Mouse (Mus musculus) heart, adult 2 months (tissue): ENCODE measurements around the gene Aldh1b1. TPM values are rescaled to one million over a fixed set of nuclear protein-coding genes. Genes with fewer than 3 reads are reported as not detected.

Experiments used
- DNase-seq, 2 experiments: peaks; one replicate each; pipeline ENCODE4 v3.0.0; 2021
- H3K27ac ChIP-seq: fragments of 200-600 bp; 2 replicates; pipeline ENCODE4 v1.8.1; 2022
- H3K27me3 ChIP-seq: fragments of 200-500 bp; 2 replicates; pipeline ENCODE4 v1.6.1; 2012; ENCODE audit warnings: mild to moderate bottlenecking, low read length, inconsistent platforms, mixed read lengths; ENCODE audit not compliant: control insufficient read depth, insufficient read depth
- H3K36me3 ChIP-seq: fragments of 200-500 bp; 2 replicates; pipeline ENCODE4 v1.6.1; 2012; ENCODE audit warnings: low read length, inconsistent platforms; ENCODE audit not compliant: control insufficient read depth, insufficient read depth
- H3K4me1 ChIP-seq: fragments of 200-500 bp; 2 replicates; pipeline ENCODE4 v1.6.1; 2011; ENCODE audit warnings: low read length; ENCODE audit not compliant: control insufficient read depth, insufficient read depth
- H3K4me3 ChIP-seq: fragments of 200-600 bp; 2 replicates; pipeline ENCODE4 v1.8.1; 2022
- H3K79me2 ChIP-seq: fragments of 200-500 bp; replicated peaks from 2 replicates; pipeline ENCODE4 v1.6.1; 2012; ENCODE audit warnings: mild to moderate bottlenecking, inconsistent platforms, low read length, moderate library complexity, mixed read lengths; ENCODE audit not compliant: control insufficient read depth, insufficient read depth
- H3K9ac ChIP-seq: fragments of 200-500 bp; 2 replicates; pipeline ENCODE4 v1.6.1; 2012; ENCODE audit warnings: low read depth, mild to moderate bottlenecking, control low read depth, inconsistent platforms, low read length, mixed read lengths
- CTCF ChIP-seq: fragments of 200-600 bp; IDR thresholded peaks from 2 replicates; pipeline ENCODE4 v1.8.1; 2022; ENCODE audit warnings: antibody characterized with exemption, mild to moderate bottlenecking, moderate library complexity
- EP300 ChIP-seq: fragments of 200-500 bp; IDR thresholded peaks from 2 replicates; pipeline ENCODE4 v1.6.1; 2011; ENCODE audit warnings: low read depth, low read length, control low read depth; ENCODE audit not compliant: insufficient read depth
- POLR2A ChIP-seq: fragments of 200-500 bp; IDR thresholded peaks from 2 replicates; pipeline ENCODE4 v1.6.1; 2011; ENCODE audit warnings: mild to moderate bottlenecking, low read depth, low read length, control low read depth; ENCODE audit not compliant: insufficient read depth
- whole genome bisulfite sequencing: fragments of 180-500 bp; shearing (Covaris S2); methylation state at CpG from one replicate; pipeline ENCODE4 v1.1.7; 2018; 5-methylcytosine and 5-hydroxymethylcytosine counted together
- intact Hi-C: fragments of 180-260 bp; cut with DNase I; formaldehyde crosslinking; loops from one replicate; pipeline ENCODE4 v1.15.1; 2025
- polyA plus RNA-seq: library from polyadenylated mRNA; depleted of rRNA; stranded (reverse); fragments of >200 nt; gene quantifications from 2 replicates; pipeline ENCODE4 v1.2.3, GENCODE M21; 2012
- total RNA-seq, 2 experiments: library from RNA; stranded (reverse); gene quantifications; 2 replicates each; pipeline ENCODE4 v1.2.3; 2021

Aldh1b1 gene
- total and polyA plus RNA-seq, 3 experiments, result 12.3 to 18.9 (median 12.7) TPM

DNA sequence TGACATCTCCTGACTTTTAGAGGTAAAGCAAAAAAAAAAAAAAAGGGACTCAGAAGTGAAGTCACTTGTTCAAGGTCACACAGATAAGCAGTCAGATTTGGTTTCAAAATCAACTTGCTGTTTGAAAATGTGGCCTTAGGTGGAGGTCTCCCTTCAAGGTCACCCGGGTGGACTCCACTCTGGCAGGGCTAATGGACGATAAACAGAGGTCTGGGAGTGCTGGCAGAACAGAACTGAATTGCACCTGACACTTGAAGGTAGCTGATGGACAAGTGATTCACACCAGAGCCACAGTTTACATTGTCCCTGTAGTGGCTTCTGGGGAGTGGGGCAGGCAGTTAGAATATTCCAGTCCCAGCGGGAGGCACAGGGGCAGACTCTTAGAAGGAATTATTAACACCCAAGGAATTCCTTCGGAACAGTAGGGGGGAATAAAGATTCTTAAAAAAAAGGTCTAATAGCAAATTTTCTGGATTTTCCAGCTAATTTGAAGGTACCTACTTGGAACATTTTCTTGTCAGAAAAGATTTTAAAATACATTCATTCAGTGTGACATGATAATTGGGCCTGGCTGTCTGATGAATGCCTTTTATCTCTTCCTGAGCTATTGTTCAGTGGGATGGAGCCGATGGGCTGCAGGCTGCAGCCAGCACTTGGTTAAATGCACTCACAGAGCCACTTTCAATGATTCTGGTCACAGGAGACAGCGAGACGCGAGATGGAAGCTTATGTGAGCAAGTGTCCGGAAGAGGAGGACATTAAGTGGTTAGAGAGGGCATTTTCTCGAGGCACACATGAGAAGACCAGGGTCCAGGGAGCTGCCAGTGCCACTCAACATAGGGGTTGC is 28.8 kb upstream of the Aldh1b1 start:
- H3K27ac ChIP-seq, result no peak overlapping the region
- H3K4me1 ChIP-seq, result no peaks in the 10 kb centered on the region; the same call in 1 of the 2 replicates
- H3K79me2 ChIP-seq, result no peaks in the 10 kb centered on the region
- no peak for DNase-seq
- TF ChIP-seq POLR2A (no peak), EP300 (no peak), CTCF (no peak)
- no peak overlapping the region for H3K9ac ChIP-seq
- intact Hi-C loops, result loop anchor here (2.0 to 10.0 kb wide), 4 partner anchors 223 to 753 kb away; no protein-coding TSS in a partner anchor
- 53% methylated on average over 10 of the region's 10 CpGs for WGBS
- no peaks in the 10 kb centered on the region for H3K36me3 ChIP-seq
- H3K4me3 ChIP-seq, result no peak overlapping the region
- no peaks in the 10 kb centered on the region for H3K27me3 ChIP-seq

DNA sequence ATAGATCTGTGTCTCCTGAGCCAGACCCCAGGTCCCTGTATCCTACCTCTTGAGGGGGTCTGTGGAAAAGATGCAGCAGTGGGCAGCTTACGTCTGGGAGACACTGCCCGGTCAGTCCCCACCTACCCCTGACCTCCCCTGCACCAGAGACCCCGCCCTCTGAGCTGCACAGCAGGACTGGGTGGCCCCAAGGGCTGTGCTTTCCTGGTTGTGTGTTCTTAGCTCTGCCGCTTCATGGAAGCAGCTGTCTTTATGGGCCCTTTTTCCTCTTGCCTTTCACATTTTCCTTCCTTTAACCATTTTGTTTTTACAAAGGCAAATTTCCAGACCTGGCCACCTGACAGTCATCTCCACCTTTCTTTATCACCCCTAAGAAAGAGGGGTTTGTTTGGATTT is 28.2 kb upstream of the Aldh1b1 start:
- no peak for DNase-seq
- H3K4me1 ChIP-seq, result no peaks in the 10 kb centered on the region
- H3K79me2 ChIP-seq, result no peaks in the 10 kb centered on the region
- intact Hi-C loops, result loop anchor here (2.0 to 5.0 kb wide), 3 partner anchors 223 to 754 kb away; no protein-coding TSS in a partner anchor
- no peak overlapping the region for H3K9ac ChIP-seq
- H3K36me3 ChIP-seq, result no peaks in the 10 kb centered on the region
- 67% methylated on average over 4 of the region's 4 CpGs for WGBS
- H3K27ac ChIP-seq, result no peak overlapping the region
- TF ChIP-seq EP300 (no peak), POLR2A (no peak), CTCF (no peak)
- H3K27me3 ChIP-seq, result no peaks in the 10 kb centered on the region
- no peak overlapping the region for H3K4me3 ChIP-seq

DNA sequence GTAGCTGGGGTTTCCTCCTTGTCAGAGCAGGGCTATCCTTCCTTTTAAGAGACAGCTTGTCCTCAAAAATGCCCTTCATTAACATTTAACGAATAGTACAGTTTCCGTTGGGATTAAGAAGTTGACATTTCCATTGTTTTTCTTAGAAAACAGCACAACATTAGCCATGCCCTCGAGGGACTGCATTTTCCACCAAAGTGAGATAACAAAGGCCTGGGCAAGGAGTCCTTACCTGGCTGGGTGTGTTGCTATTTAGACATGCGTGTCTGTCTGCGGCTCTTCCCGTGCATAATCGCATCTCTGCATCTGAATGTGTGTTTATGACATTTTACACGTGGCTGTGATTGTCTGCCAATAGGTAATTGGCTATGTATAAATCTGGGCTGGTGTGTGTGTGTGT is 27.6 kb upstream of the Aldh1b1 start:
- H3K79me2 ChIP-seq, result no peaks in the 10 kb centered on the region
- intact Hi-C loops, result loop anchor here (2.0 to 5.0 kb wide), 3 partner anchors 224 to 754 kb away; no protein-coding TSS in a partner anchor
- no peak overlapping the region for H3K4me3 ChIP-seq
- no peaks in the 10 kb centered on the region for H3K27me3 ChIP-seq
- no peak overlapping the region for H3K9ac ChIP-seq
- H3K36me3 ChIP-seq, result no peaks in the 10 kb centered on the region
- DNase-seq, result no peak
- no peaks in the 10 kb centered on the region for H3K4me1 ChIP-seq
- 54% methylated on average over 8 of the region's 8 CpGs for WGBS
- H3K27ac ChIP-seq, result no peak overlapping the region
- TF ChIP-seq EP300, result no peak

DNA sequence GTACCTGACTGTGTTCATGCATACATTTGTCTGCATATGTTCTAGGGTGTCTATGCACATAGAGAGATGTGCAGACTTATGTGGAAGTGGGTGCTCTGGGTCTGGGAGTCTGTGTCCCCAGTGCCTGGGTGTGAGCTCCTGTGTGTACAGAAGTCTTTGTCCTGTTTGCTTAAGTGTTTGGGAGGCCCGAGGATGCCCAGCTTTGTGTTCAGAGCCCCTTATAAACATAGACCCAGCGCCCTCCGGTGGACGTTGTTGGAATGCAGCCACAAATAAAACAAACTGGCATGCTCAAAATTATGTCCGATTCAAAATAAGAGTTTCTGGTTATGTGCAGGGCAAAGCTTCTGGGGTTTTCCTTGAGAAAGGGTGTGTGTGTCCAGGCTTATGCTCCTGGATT is 27.2 kb upstream of the Aldh1b1 start:
- intact Hi-C loops, result loop anchor here (2.0 to 5.0 kb wide), 4 partner anchors 41 to 755 kb away; no protein-coding TSS in a partner anchor
- no peaks in the 10 kb centered on the region for H3K27me3 ChIP-seq
- no peaks in the 10 kb centered on the region for H3K79me2 ChIP-seq
- DNase-seq, result no peak
- H3K4me3 ChIP-seq, result no peak overlapping the region
- WGBS, result 4% methylated on average over 5 of the region's 5 CpGs
- no peaks in the 10 kb centered on the region for H3K4me1 ChIP-seq
- H3K9ac ChIP-seq, result no peak overlapping the region
- TF ChIP-seq EP300 (0 out of 2 replicates have a peak, but pooled peaks have one; percentile 26), CTCF (peak; percentile 76), POLR2A (no peak)
- H3K27ac ChIP-seq, result no peak overlapping the region
- no peaks in the 10 kb centered on the region for H3K36me3 ChIP-seq

DNA sequence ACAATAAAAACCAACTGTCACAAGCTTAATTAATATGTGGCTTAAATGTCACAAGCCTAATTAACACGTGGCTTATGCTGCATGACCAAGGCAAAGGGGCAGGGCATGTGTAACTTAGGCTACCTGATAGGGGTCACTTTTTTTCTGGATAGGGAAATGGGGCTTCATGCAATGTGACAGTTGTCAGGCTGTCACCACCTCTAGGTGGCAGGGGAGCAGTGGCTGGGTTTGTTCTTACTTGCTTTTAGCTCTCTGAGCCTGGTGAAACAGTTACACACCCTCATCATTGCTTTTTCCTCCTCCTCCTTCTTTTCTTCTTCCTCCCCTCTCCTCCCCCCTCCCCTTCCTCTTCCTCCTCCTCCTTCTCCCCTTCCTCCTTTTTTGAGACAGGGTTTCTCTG is 15.2 kb upstream of the Aldh1b1 start:
- no peaks in the 10 kb centered on the region for H3K79me2 ChIP-seq

DNA sequence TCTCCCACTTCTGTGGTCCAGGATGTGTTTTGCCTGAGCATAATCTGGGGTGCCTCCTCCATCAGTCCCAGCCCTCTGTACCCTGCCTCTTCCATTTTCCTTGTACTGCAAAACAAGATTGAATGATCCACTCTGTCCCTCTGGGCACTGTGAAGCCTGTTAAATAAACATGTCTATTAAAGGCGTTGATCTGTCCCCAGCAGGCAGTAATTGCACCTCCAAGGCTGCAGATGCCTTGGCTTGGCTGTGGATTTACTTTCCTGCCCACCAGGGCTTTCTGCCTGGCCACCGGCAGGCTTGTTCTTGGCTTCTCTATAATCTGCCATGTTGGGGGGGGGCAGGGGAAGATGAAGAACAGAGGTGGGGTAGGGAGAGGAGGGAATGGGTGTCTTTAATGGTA is 12.9 kb upstream of the Aldh1b1 start:
- peaks cover 3% of the 10 kb centered on the region for H3K4me1 ChIP-seq
- 57% methylated on average over 2 of the region's 2 CpGs for WGBS
- intact Hi-C loops, result loop anchor here (5.0 kb wide), 1 partner anchor 66 kb away; no protein-coding TSS in a partner anchor
- no peaks in the 10 kb centered on the region for H3K36me3 ChIP-seq
- no peak overlapping the region for H3K9ac ChIP-seq
- H3K4me3 ChIP-seq, result no peak overlapping the region
- no peak for DNase-seq
- H3K27me3 ChIP-seq, result no peaks in the 10 kb centered on the region
- TF ChIP-seq CTCF, result no peak
- no peak for TF ChIP-seq POLR2A
- TF ChIP-seq EP300, result no peak
- no peak overlapping the region for H3K27ac ChIP-seq
- no peaks in the 10 kb centered on the region for H3K79me2 ChIP-seq

More for the DNA sequence above, 15.2 kb upstream of the Aldh1b1 start:
- WGBS, result 44% methylated on average over 1 of the region's 1 CpGs
- intact Hi-C loops, result no loop called here
- Histone ChIP-seq H3K27ac (no peak overlapping the region), H3K36me3 (no peaks in the 10 kb centered on the region), H3K9ac (no peak overlapping the region), H3K27me3 (no peaks in the 10 kb centered on the region; the same call in 1 of the 2 replicates), H3K4me3 (no peak overlapping the region), H3K4me1 (no peaks in the 10 kb centered on the region)
- TF ChIP-seq CTCF (peak; percentile 48), EP300 (no peak)
- DNase-seq, result no peak
